Mouse (Mus musculus) spleen, adult 12 weeks (tissue): ENCODE measurements around the gene Fbxw19.
"Not testable (repeated sequence)": the region's sequence is repeated elsewhere in the genome, so short reads cannot be mapped to it uniquely, and the experiment has no call there.

Experiments used
- DNase-seq: peaks from one replicate; pipeline ENCODE4 v3.0.0; 2022; ENCODE audit warnings: low spot score

Gene Fbxw19

DNA sequence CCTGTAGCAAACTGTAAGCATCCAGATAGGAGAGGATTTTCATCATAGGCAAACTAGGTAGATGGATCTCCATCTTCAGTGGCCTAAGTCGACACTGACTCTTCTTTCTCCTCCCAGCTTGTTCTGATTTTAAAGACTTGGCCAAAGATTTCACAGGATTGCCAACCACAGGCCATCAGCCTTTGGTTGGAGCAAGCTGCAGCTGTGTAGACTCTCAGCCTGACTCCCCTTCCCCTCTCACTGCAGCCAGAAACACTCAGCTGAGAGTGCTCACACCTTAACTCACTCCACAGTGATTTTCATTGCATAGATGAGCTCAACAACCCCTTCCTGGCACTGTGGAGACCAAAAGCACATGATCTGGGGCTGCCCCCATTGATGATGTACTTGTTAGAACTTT lies at the start of gene Fbxw19:
Gene Fbxw19, minus strand, starts transcription at position 101 of the 400 bp plus-strand sequence.
- DNase-seq = not testable (repeated sequence)

GRCm38 (mm10) chr9:109523385-109524064 lies 27.9 kb upstream of the Fbxw19 start:
- no peak for DNase-seq

- no peak for DNase-seq
Observed at GRCm38 (mm10) chr9:109449040-109449439, 46.6 kb downstream of the Fbxw19 start, which contains the start of gene Fbxw16. TSS of gene Fbxw16 (minus strand) at chr9:109449140.

GRCm38 (mm10) chr9:109432956-109433355 lies 62.7 kb downstream of the Fbxw19 start:
- DNase-seq = no peak
